Mouse (Mus musculus) erythroblast, embryonic 14.5 days (primary cell): ENCODE measurements around the gene Nphs1.

Experiments
- GATA1 ChIP-seq: IDR thresholded peaks from 2 replicates; pipeline ENCODE4 v1.6.1; 2012; ENCODE audit warnings: low read length, inconsistent platforms, mixed read lengths
- TAL1 ChIP-seq: IDR thresholded peaks from 3 replicates; pipeline ENCODE4 v1.6.1; 2012; ENCODE audit warnings: low read length, inconsistent platforms, mixed read lengths

- TF ChIP-seq GATA1 = no peak
- TF ChIP-seq TAL1 = no peak
Measured at GRCm38 (mm10) chr7:30421175-30421889, 36.8 kb upstream of the Nphs1 start, which contains the start of gene Nfkbid.
